Mouse (Mus musculus) lung, postnatal 0 days (tissue): ENCODE measurements at regions not wholly inside any gene's neighbourhood (a gene's known extent, or its start where the extent isn't known, plus 50 kb on each side); places are given as distances from the start of the nearest gene placed in this dataset.

Source experiments
- ATAC-seq: fragments of 200-750 bp; cut with Nextera tagmentation; 2 replicates; pipeline ENCODE4 v1.8.0; 2017; ENCODE audit warnings: moderate library complexity
- DNase-seq: peaks from one replicate; pipeline ENCODE4 v3.0.0-alpha.2; 2016; ENCODE audit warnings: low spot score
- H3K27ac ChIP-seq: fragments of 300-500 bp; sonication (generic); 2 replicates; pipeline ENCODE4 v1.5.1; 2014; ENCODE audit warnings: antibody characterized with exemption, mild to moderate bottlenecking, low read length, mixed read lengths
- H3K27me3 ChIP-seq: fragments of 300-500 bp; sonication (generic); replicated peaks from 2 replicates; pipeline ENCODE4 v1.6.1; 2014; ENCODE audit warnings: low read length, mixed read lengths; ENCODE audit not compliant: insufficient read depth
- H3K36me3 ChIP-seq: fragments of 300-500 bp; sonication (generic); 2 replicates; pipeline ENCODE4 v1.6.1; 2014; ENCODE audit warnings: low read length, mixed read lengths; ENCODE audit not compliant: insufficient read depth
- H3K4me1 ChIP-seq: fragments of 300-500 bp; sonication (generic); 2 replicates; pipeline ENCODE4 v1.6.1; 2014; ENCODE audit warnings: antibody characterized with exemption, low read depth, low read length, mixed read lengths; ENCODE audit not compliant: insufficient read depth
- H3K4me2 ChIP-seq: fragments of 300-500 bp; sonication (generic); replicated peaks from 2 replicates; pipeline ENCODE4 v1.6.1; 2014; ENCODE audit warnings: low read depth, mild to moderate bottlenecking, low read length, moderate library complexity, mixed read lengths
- H3K4me3 ChIP-seq: fragments of 300-500 bp; sonication (generic); 2 replicates; pipeline ENCODE4 v1.5.1; 2014; ENCODE audit warnings: low read depth, low read length
- H3K9ac ChIP-seq: fragments of 300-500 bp; sonication (generic); replicated peaks from 2 replicates; pipeline ENCODE4 v1.6.1; 2014; ENCODE audit warnings: low read depth, mild to moderate bottlenecking
- H3K9me3 ChIP-seq: fragments of 300-500 bp; sonication (generic); 2 replicates; pipeline ENCODE4 v1.6.1; 2016; ENCODE audit warnings: low read length, mixed read lengths
- CTCF ChIP-seq: IDR thresholded peaks from 2 replicates; pipeline ENCODE4 v1.5.1; 2016; ENCODE audit warnings: antibody characterized with exemption, mild to moderate bottlenecking
- EP300 ChIP-seq: IDR thresholded peaks from 2 replicates; pipeline ENCODE4 v1.6.1; 2016; ENCODE audit warnings: antibody characterized with exemption, mild to moderate bottlenecking, control low read depth
- WGBS: fragments of 180-500 bp; shearing (Covaris S2); extraction: QIAGEN DNeasy Blood & Tissue Kit; methylation state at CpG from one replicate; pipeline ENCODE4 v1.1.7; 2014; 5-methylcytosine and 5-hydroxymethylcytosine counted together

- ATAC-seq (no peak), DNase-seq (no peak)
- no peaks in the 10 kb centered on the region for H3K9me3 ChIP-seq
- no peaks in the 10 kb centered on the region for H3K27me3 ChIP-seq
- H3K9ac ChIP-seq = no peak overlapping the region
- TF ChIP-seq CTCF = no peak
- TF ChIP-seq EP300 = no peak
- no peak overlapping the region for H3K4me2 ChIP-seq
- H3K27ac ChIP-seq = no peak overlapping the region
- H3K36me3 ChIP-seq = no peaks in the 10 kb centered on the region
- WGBS = 62% methylated on average over 2 of the region's 2 CpGs
- no peaks in the 10 kb centered on the region for H3K4me1 ChIP-seq
- H3K4me3 ChIP-seq = no peak overlapping the region
These were observed 83.1 kb upstream of the Otogl start for GRCm38 (mm10) chr10:107994836-107995585.

- Histone ChIP-seq H3K4me2 (no peak overlapping the region), H3K9ac (no peak overlapping the region), H3K36me3 (no peaks in the 10 kb centered on the region), H3K27me3 (no peaks in the 10 kb centered on the region), H3K9me3 (no peaks in the 10 kb centered on the region), H3K4me1 (no peaks in the 10 kb centered on the region), H3K27ac (no peak overlapping the region), H3K4me3 (no peak overlapping the region)
- ATAC-seq (no peak), DNase-seq (peak; percentile 6)
- TF ChIP-seq EP300 (no peak), CTCF (no peak)
- WGBS = 38% methylated on average over 3 of the region's 3 CpGs
These were observed 80.7 kb upstream of the Otogl start for GRCm38 (mm10) chr10:107992621-107993020.

DNA sequence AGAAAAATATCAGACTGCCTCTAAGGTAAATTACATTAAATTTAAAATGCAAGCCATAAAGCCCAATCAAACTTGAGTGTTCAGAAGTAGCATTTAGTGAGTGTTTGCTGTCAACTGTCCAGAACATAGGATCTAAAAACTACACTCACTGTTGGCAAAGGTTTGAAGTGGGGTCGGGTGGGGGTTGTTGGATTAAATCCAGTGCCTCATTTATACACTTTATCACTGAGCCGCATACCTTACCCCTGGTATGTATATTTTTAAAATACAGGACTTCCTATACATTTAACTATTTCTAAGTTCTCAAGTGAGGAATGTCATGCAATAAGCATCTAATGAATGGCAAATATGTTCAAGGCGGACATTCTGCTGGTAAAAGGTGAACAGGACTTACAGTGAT is 78.6 kb upstream of the Otogl start:
- Histone ChIP-seq H3K4me1 (no peaks in the 10 kb centered on the region), H3K27me3 (no peaks in the 10 kb centered on the region), H3K4me3 (no peak overlapping the region), H3K9ac (no peak overlapping the region), H3K36me3 (no peaks in the 10 kb centered on the region), H3K9me3 (no peaks in the 10 kb centered on the region), H3K4me2 (no peak overlapping the region), H3K27ac (no peak overlapping the region)
- no peak for TF ChIP-seq EP300
- DNase-seq (no peak), ATAC-seq (no peak)
- 33% methylated on average over 3 of the region's 3 CpGs for WGBS

DNA sequence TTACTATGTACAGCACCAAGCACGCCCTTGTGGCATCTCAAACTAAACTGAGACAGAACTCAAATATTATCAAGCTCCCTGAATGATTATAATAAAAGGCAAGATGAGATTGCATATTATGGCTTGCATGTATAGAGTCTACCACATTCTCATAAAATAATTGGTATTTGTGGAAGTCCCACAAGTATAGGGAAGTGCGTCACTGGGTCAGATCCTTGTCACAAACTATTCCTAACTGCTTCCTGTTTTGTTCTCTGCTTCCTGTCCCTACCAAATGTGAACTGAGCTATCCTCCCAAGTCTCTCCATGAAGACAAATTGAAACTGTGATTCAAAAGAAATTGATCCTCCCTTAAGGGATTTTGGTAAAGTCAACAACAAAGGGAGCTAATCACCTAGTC is 78.0 kb upstream of the Otogl start:
- H3K4me1 ChIP-seq = no peaks in the 10 kb centered on the region
- no peak overlapping the region for H3K9ac ChIP-seq
- H3K9me3 ChIP-seq = no peaks in the 10 kb centered on the region
- TF ChIP-seq EP300 (peak; percentile 44; the same call in 1 of the 2 replicates), CTCF (no peak)
- no peak overlapping the region for H3K4me2 ChIP-seq
- H3K4me3 ChIP-seq = no peak overlapping the region
- DNase-seq (peak; percentile 5), ATAC-seq (no peak)
- no peaks in the 10 kb centered on the region for H3K27me3 ChIP-seq
- H3K27ac ChIP-seq = no peak overlapping the region
- 77% methylated on average over 2 of the region's 2 CpGs for WGBS
- H3K36me3 ChIP-seq = no peaks in the 10 kb centered on the region

GRCm38 (mm10) chr10:107982632-107983031 is 70.7 kb upstream of the Otogl start:
- H3K36me3 ChIP-seq = no peaks in the 10 kb centered on the region
- 87% methylated on average over 5 of the region's 5 CpGs for WGBS
- H3K9me3 ChIP-seq = no peaks in the 10 kb centered on the region
- H3K4me2 ChIP-seq = no peak overlapping the region
- TF ChIP-seq CTCF (no peak), EP300 (no peak)
- no peaks in the 10 kb centered on the region for H3K4me1 ChIP-seq
- DNase-seq (no peak), ATAC-seq (no peak)
- H3K9ac ChIP-seq = no peak overlapping the region
- no peak overlapping the region for H3K4me3 ChIP-seq
- no peak overlapping the region for H3K27ac ChIP-seq
- H3K27me3 ChIP-seq = no peaks in the 10 kb centered on the region

DNA sequence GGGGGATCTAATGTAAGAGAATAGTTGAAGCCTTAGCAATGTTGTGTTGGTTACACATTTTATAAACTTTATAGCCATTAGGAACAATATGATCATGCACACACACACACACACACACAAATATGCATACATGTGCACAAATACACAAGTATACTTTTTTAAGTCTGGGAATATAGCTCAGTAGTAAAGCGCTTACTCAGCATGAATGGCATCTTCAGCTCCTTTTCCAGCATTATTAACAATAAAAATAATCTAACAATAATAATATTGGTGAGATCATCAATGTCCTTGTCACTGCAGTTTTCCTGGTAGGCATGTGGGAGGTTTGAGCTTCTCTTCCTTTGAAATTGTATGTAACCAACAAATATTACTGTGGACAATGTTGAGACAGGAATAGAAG is 70.1 kb upstream of the Otogl start:
- Histone ChIP-seq H3K27me3 (no peaks in the 10 kb centered on the region), H3K4me2 (no peak overlapping the region), H3K4me3 (no peak overlapping the region), H3K36me3 (no peaks in the 10 kb centered on the region), H3K4me1 (no peaks in the 10 kb centered on the region), H3K27ac (no peak overlapping the region), H3K9me3 (no peaks in the 10 kb centered on the region), H3K9ac (no peak overlapping the region)
- WGBS = 95% methylated on average over 1 of the region's 1 CpGs
- TF ChIP-seq CTCF = no peak
- TF ChIP-seq EP300 = no peak
- DNase-seq (no peak), ATAC-seq (no peak)
